Mouse (Mus musculus): ENCODE measurements around the gene Igsf23.

- TF ChIP-seq EP300 (IDR thresholded peaks at IDR 0.05; ENCODE audit: low read depth) (no peak), CTCF (IDR thresholded peaks at IDR 0.05; ENCODE audit: low read depth) (no peak)
Measured at GRCm38 (mm10) chr7:19926849-19927480, 23.6 kb downstream of the Igsf23 start.
